Mouse (Mus musculus) hindbrain, embryonic 12.5 days (tissue): ENCODE measurements around the gene Nup155. TPM values are rescaled to one million over a fixed set of nuclear protein-coding genes. Genes with fewer than 3 reads are reported as not detected.

ENCODE experiments used
- polyA plus RNA-seq: library from polyadenylated mRNA; unstranded; fragments of >200 nt; fragmentation: Nextera tagmentation; extraction: Ambion mirVana; gene quantifications from 2 replicates; pipeline ENCODE4 v1.2.1, GENCODE M21; 2016

Gene Nup155
- polyA plus RNA-seq, 1 experiment from 2014 or later: 21.6 TPM

Other genes with a start within 250 kb of the Nup155 start
- gene Wdr70, start 10.1 kb upstream of the Nup155 start, polyA plus RNA-seq: 64.4 and 66.4 TPM in 2 replicates
- 17.8 and 19.3 TPM in 2 replicates for gene Cplane1, start 59.8 kb downstream of the Nup155 start, polyA plus RNA-seq